Mouse (Mus musculus) lung, postnatal 0 days (tissue): Measurements from ENCODE around the gene Ttbk1. TPM values are rescaled to one million over a fixed set of nuclear protein-coding genes. Genes with fewer than 3 reads are reported as not detected.
A peak's percentile ranks its signal among the peaks of the same experiment; 100 is the strongest.

Source experiments
- ATAC-seq: fragments of 200-750 bp; cut with Nextera tagmentation; 2 replicates; pipeline ENCODE4 v1.8.0; 2017; ENCODE audit warnings: moderate library complexity
- DNase-seq: peaks from one replicate; pipeline ENCODE4 v3.0.0-alpha.2; 2016; ENCODE audit warnings: low spot score
- H3K27ac ChIP-seq: fragments of 300-500 bp; sonication (generic); 2 replicates; pipeline ENCODE4 v1.5.1; 2014; ENCODE audit warnings: antibody characterized with exemption, mild to moderate bottlenecking, low read length, mixed read lengths
- H3K27me3 ChIP-seq: fragments of 300-500 bp; sonication (generic); replicated peaks from 2 replicates; pipeline ENCODE4 v1.6.1; 2014; ENCODE audit warnings: low read length, mixed read lengths; ENCODE audit not compliant: insufficient read depth
- H3K36me3 ChIP-seq: fragments of 300-500 bp; sonication (generic); 2 replicates; pipeline ENCODE4 v1.6.1; 2014; ENCODE audit warnings: low read length, mixed read lengths; ENCODE audit not compliant: insufficient read depth
- H3K4me1 ChIP-seq: fragments of 300-500 bp; sonication (generic); 2 replicates; pipeline ENCODE4 v1.6.1; 2014; ENCODE audit warnings: antibody characterized with exemption, low read depth, low read length, mixed read lengths; ENCODE audit not compliant: insufficient read depth
- H3K4me2 ChIP-seq: fragments of 300-500 bp; sonication (generic); replicated peaks from 2 replicates; pipeline ENCODE4 v1.6.1; 2014; ENCODE audit warnings: low read depth, mild to moderate bottlenecking, low read length, moderate library complexity, mixed read lengths
- H3K4me3 ChIP-seq: fragments of 300-500 bp; sonication (generic); 2 replicates; pipeline ENCODE4 v1.5.1; 2014; ENCODE audit warnings: low read depth, low read length
- H3K9ac ChIP-seq: fragments of 300-500 bp; sonication (generic); replicated peaks from 2 replicates; pipeline ENCODE4 v1.6.1; 2014; ENCODE audit warnings: low read depth, mild to moderate bottlenecking
- H3K9me3 ChIP-seq: fragments of 300-500 bp; sonication (generic); 2 replicates; pipeline ENCODE4 v1.6.1; 2016; ENCODE audit warnings: low read length, mixed read lengths
- CTCF ChIP-seq: IDR thresholded peaks from 2 replicates; pipeline ENCODE4 v1.5.1; 2016; ENCODE audit warnings: antibody characterized with exemption, mild to moderate bottlenecking
- EP300 ChIP-seq: IDR thresholded peaks from 2 replicates; pipeline ENCODE4 v1.6.1; 2016; ENCODE audit warnings: antibody characterized with exemption, mild to moderate bottlenecking, control low read depth
- WGBS: fragments of 180-500 bp; shearing (Covaris S2); extraction: QIAGEN DNeasy Blood & Tissue Kit; methylation state at CpG from one replicate; pipeline ENCODE4 v1.1.7; 2014; 5-methylcytosine and 5-hydroxymethylcytosine counted together
- polyA plus RNA-seq: library from polyadenylated mRNA; unstranded; fragments of >200 nt; fragmentation: Nextera tagmentation; extraction: Ambion mirVana; gene quantifications from 2 replicates; pipeline ENCODE4 v1.2.1, GENCODE M21; 2015

Ttbk1 gene
- 0.04 TPM in 1 of 2 replicates, not detected in the other for polyA plus RNA-seq

- H3K4me1 ChIP-seq, result no peaks in the 10 kb centered on the region; the same call in 1 of the 2 replicates
- H3K36me3 ChIP-seq, result no peaks in the 10 kb centered on the region
- peak within 1 kb of the TSS; percentile 28 for H3K4me3 ChIP-seq
- peaks cover 39% of the 10 kb centered on the region for H3K27me3 ChIP-seq
- peak within 1 kb of the TSS; percentile 54 for H3K4me2 ChIP-seq
- peak; percentile 20; the same call in 1 of the 2 replicates for ATAC-seq
- H3K9ac ChIP-seq, result no peak within 1 kb of the TSS
- H3K9me3 ChIP-seq, result no peaks in the 10 kb centered on the region
- no peak for DNase-seq
- TF ChIP-seq CTCF (no peak), EP300 (no peak)
- 2% methylated on average over 19 of the region's 49 CpGs for WGBS
- no peak within 1 kb of the TSS for H3K27ac ChIP-seq
Observed at GRCm38 (mm10) chr17:46487431-46487830, at the start of gene Ttbk1. Gene Ttbk1, minus strand, starts transcription at chr17:46487675.

DNA sequence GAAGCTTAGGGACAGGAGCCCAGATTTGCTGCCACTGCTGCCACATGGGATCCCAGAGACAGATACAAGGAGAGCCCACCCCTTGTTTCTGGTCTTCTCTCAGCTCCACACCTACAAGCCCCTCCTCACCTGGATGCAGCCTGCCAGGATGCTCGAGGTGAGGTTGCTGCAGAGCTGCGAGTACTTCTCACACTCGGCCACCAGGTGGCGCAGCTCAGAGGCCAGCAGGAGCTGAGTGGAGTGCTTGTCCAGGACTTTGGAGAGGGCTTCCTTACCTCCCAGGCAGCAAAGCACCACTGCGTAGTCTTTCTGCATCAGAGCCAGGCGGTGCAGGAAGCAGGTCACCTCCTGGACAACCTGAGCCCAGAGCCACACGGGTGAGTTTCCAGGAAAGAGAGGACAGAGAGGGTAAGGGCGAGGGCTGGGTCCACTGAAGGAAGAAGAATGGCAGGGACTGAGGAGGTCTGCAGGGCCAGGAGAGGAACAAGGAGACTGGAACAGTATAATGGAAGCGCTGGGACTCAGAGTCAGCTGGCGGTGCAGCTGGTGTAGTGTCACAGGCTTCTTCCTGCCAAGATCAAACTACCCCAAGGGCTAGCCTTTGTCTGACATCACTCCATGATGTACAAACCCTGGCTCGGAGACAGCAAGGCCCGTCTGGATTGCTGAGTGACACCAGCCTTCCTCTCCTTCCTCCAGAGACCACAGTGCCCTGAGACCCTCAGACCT is 38.3 kb upstream of the Ttbk1 start:
- Histone ChIP-seq H3K27ac (no peak overlapping the region), H3K9me3 (no peaks in the 10 kb centered on the region), H3K36me3 (no peaks in the 10 kb centered on the region), H3K4me2 (no peak overlapping the region), H3K4me1 (no peaks in the 10 kb centered on the region), H3K9ac (no peak overlapping the region), H3K4me3 (no peak overlapping the region), H3K27me3 (no peaks in the 10 kb centered on the region)
- peak; percentile 99 for TF ChIP-seq CTCF
- no peak for TF ChIP-seq EP300
- DNase-seq, result peak; percentile 91
- peak; percentile 83 for ATAC-seq
- 31% methylated on average over 12 of the region's 12 CpGs for WGBS

DNA sequence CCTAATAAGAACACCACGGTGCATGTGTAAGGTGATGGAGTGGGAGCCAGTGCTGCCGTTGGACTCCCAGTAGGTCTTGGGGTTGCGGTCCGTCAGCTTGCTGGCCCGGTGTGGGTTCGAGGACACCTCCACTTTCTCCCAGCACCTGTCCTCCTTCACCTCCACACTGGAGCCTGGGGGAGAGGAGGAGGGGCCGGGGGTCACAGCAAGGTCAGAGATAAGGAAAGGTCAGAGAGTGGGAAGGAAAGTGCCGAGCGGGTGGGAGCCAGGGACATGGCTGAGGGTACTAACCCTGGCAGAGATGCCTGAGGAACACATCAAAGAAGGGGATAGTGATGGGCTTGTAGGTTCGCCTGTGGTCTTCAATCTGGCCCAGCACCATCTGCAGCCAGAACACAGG is 37.6 kb upstream of the Ttbk1 start:
- 64% methylated on average over 10 of the region's 10 CpGs for WGBS
- Histone ChIP-seq H3K36me3 (no peaks in the 10 kb centered on the region), H3K9me3 (no peaks in the 10 kb centered on the region), H3K4me3 (no peak overlapping the region), H3K27me3 (no peaks in the 10 kb centered on the region), H3K4me2 (no peak overlapping the region), H3K9ac (no peak overlapping the region), H3K4me1 (no peaks in the 10 kb centered on the region), H3K27ac (no peak overlapping the region)
- no peak for TF ChIP-seq CTCF
- TF ChIP-seq EP300, result no peak
- DNase-seq, result no peak
- no peak for ATAC-seq

DNA sequence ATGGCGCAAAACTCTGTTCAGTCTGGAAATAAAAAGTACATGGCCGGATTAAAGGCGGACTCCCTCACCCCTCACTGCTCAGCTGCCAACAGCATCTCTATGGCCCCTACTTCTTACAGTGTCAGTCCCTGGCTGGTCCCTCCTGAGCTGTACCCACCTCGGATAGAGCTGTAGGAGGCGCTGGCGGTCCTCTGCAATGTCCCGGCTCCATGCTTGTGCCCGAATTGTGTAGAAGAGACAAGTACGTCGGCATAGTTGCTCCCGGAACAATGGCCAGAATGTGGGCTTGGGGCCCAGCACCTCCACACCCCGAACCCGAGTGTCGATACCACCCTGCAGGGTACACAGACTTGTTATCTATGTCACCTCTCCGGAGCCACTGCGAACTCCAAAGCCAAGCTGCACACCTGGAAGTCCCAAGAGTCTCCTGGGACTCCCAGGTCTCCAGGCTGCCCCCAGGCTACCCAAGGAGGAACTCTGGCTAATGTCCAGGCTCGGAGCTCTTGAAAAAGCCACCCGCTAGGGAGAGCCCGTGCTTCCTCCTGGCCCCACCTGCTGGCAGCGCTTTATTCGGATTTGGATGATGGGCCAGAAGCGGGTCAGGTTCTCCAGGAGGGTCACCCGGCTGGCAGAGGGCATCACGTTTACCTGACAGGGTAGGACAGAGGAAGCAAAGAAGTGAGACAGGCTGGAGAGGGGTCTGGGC is 34.6 kb upstream of the Ttbk1 start:
- WGBS, result 44% methylated on average over 24 of the region's 24 CpGs
- DNase-seq (peak; percentile 18), ATAC-seq (no peak)
- Histone ChIP-seq H3K4me2 (no peak overlapping the region), H3K4me1 (no peaks in the 10 kb centered on the region), H3K27ac (no peak overlapping the region), H3K9me3 (no peaks in the 10 kb centered on the region), H3K4me3 (no peak overlapping the region), H3K36me3 (no peaks in the 10 kb centered on the region), H3K27me3 (no peaks in the 10 kb centered on the region), H3K9ac (no peak overlapping the region)
- TF ChIP-seq CTCF, result peak; percentile 47
- TF ChIP-seq EP300, result no peak

DNA sequence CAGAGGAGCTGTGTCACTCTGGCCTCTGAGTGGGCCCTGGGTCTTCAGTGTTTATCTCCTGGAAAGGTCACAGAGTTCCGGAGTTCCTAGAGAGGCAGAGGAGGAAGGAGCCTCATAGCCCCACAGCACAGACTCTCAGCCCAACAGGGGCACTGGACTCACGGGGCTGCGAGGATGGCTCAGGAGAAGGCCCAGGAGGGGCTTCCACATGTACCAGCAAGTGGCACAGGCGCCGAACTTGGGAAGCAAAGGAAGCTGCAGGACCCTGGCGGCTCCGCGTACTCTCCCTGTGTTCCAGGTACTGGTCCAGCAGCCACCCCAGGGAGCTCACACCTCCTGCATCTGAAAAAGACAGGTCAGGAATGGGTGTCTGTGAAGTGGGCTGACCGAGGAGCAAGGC is 33.7 kb upstream of the Ttbk1 start:
- Histone ChIP-seq H3K27ac (no peak overlapping the region), H3K9ac (no peak overlapping the region), H3K4me2 (peak overlapping the region; percentile 34; the same call in 1 of the 2 replicates), H3K9me3 (no peaks in the 10 kb centered on the region), H3K27me3 (no peaks in the 10 kb centered on the region), H3K4me3 (no peak overlapping the region), H3K4me1 (no peaks in the 10 kb centered on the region), H3K36me3 (no peaks in the 10 kb centered on the region)
- 69% methylated on average over 9 of the region's 9 CpGs for WGBS
- ATAC-seq, result no peak
- TF ChIP-seq CTCF (no peak), EP300 (no peak)
- no peak for DNase-seq

DNA sequence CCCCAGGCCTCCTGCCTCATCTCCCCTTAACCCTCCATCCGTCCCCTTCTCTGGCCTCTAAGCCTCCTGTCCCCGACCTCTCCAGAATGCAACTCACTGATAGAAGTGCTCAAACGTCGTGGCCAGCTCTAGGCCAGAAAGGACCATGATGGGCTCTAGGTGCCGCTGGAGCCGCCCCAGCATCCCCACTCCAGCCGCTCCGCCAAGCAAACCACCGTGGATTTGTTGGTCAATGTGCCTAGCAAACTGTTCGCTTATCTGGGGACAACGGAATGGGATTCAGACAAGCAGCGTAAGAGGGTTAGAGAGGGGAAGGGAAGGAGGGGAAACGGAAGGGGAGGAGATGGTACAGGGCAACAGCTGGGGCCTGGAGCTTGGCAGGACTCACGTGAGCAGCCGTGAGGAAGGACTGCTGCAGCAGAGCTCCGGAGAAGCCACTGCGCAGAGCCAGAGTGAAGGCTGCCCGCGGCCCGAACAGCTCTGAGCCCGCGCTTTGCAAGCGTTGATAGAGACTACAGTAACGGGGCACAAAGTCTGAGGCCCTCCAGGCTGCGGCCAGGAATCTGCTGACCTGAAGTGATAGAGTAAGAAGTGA is 33.0 kb upstream of the Ttbk1 start:
- Histone ChIP-seq H3K27me3 (no peaks in the 10 kb centered on the region), H3K27ac (no peak overlapping the region), H3K4me1 (no peaks in the 10 kb centered on the region), H3K9me3 (no peaks in the 10 kb centered on the region), H3K4me2 (peak overlapping the region; percentile 34), H3K36me3 (no peaks in the 10 kb centered on the region), H3K9ac (no peak overlapping the region), H3K4me3 (no peak overlapping the region)
- WGBS, result 22% methylated on average over 25 of the region's 25 CpGs
- TF ChIP-seq CTCF (no peak), EP300 (no peak)
- DNase-seq (peak; percentile 69), ATAC-seq (peak; percentile 63; the same call in 1 of the 2 replicates)
